Mouse (Mus musculus) G1E (cell line): ENCODE data around the gene Adora2b.

Source experiments
- CTCF ChIP-seq: IDR thresholded peaks from 2 replicates; pipeline ENCODE4 v1.5.1; 2012; ENCODE audit warnings: low read depth, low read length, inconsistent platforms, mixed read lengths
- GATA1 ChIP-seq: IDR thresholded peaks from 2 replicates; pipeline ENCODE4 v1.6.1; 2012; ENCODE audit warnings: borderline replicate concordance, low read length, inconsistent platforms, mixed read lengths
- TAL1 ChIP-seq: conservative IDR thresholded peaks from 2 replicates; pipeline ENCODE4 v1.6.1; 2012; ENCODE audit warnings: low read depth, low read length, inconsistent platforms, mixed read lengths

GRCm38 (mm10) chr11:62224797-62225196, 24.0 kb upstream of the Adora2b start:
- TF ChIP-seq CTCF (no peak), TAL1 (no peak), GATA1 (no peak)
